Mouse (Mus musculus) left cerebral cortex, adult 2 months (tissue): ENCODE results near the gene Endod1. TPM values are rescaled to one million over a fixed set of nuclear protein-coding genes. Genes with fewer than 3 reads are reported as not detected.
A peak's percentile ranks its signal among the peaks of the same experiment; 100 is the strongest.

Source experiments
- DNase-seq, 2 experiments: peaks; one replicate each; pipeline ENCODE4 v3.0.0; 2021 to 2022; ENCODE audit warnings: low spot score in 2 of 2, mixed read lengths in 1 of 2; ENCODE audit errors: extremely low spot score in 1 of 2
- H3K27ac ChIP-seq: fragments of 200-600 bp; 2 replicates; pipeline ENCODE4 v1.8.1; 2022
- H3K4me3 ChIP-seq: fragments of 200-600 bp; 2 replicates; pipeline ENCODE4 v1.8.1; 2022
- CTCF ChIP-seq: fragments of 200-600 bp; IDR thresholded peaks from 2 replicates; pipeline ENCODE4 v1.8.1; 2022; ENCODE audit warnings: antibody characterized with exemption, mild to moderate bottlenecking, moderate library complexity
- intact Hi-C: fragments of 180-260 bp; cut with DNase I; formaldehyde crosslinking; loops from one replicate; pipeline ENCODE4 v1.15.1; 2025
- total RNA-seq, 2 experiments: library from RNA; stranded (reverse); gene quantifications; 2 replicates each; pipeline ENCODE4 v1.2.3; 2021

Endod1 gene
- total RNA-seq, 2 experiments from 2014 or later: 62.1 to 62.5 TPM

DNA sequence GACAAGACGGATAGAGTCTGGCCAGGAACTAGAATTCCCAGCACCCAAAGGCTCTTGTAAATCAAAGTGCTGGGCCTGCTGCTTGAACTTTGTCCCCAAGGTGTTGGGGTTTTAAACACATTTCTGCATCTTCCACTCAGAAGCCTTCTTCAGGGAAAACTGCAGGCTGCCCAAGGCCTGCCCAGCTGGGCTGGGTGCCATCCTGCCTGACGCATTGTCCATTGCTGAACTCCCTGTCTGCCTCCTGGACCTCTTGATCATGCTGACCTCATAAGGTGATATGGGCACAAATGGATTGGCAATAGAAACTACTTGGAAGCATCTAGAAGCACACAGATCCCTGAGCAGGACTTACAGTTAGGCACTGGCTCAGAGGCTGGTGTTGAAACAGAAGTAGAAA is 3.2 kb downstream of the Endod1 start:
- Histone ChIP-seq H3K4me3 (no peak overlapping the region), H3K27ac (no peak overlapping the region)
- no peak for TF ChIP-seq CTCF
- intact Hi-C loops: no loop called here
- DNase-seq: no peak

- DNase-seq: no peak
- intact Hi-C loops: no loop called here
- Histone ChIP-seq H3K4me3 (no peak overlapping the region), H3K27ac (no peak overlapping the region)
- TF ChIP-seq CTCF: no peak
These were observed 5.2 kb downstream of the Endod1 start for GRCm38 (mm10) chr9:14376149-14376548.

DNA sequence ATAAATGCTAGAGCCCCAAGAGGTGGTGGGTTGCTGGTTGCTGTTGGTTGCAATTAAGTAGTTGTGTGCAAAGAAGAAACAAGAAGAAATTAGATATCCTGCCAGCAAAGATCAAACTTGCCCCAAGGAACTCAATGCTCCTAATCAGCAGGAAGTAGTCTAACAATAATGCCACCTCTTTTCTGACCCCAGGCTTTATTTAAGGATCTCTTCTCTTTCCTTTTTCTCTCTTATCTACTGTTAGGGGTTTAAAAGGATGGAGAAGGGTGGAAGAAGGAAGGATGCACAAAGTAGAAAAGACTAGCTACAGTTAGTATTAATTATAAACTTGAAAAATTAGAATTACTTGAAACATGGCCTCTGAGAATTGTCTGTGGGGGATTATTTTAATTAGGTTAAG is 8.9 kb downstream of the Endod1 start:
- no peak for DNase-seq
- Histone ChIP-seq H3K27ac (no peak overlapping the region), H3K4me3 (no peak overlapping the region)
- no peak for TF ChIP-seq CTCF
- intact Hi-C loops: no loop called here

GRCm38 (mm10) chr9:14369271-14369670 is 12.0 kb downstream of the Endod1 start:
- Histone ChIP-seq H3K27ac (no peak overlapping the region), H3K4me3 (no peak overlapping the region)
- intact Hi-C loops: no loop called here
- DNase-seq: no peak
- no peak for TF ChIP-seq CTCF

GRCm38 (mm10) chr9:14367850-14368249 is 13.5 kb downstream of the Endod1 start:
- intact Hi-C loops: no loop called here
- Histone ChIP-seq H3K4me3 (no peak overlapping the region), H3K27ac (no peak overlapping the region)
- DNase-seq: no peak
- no peak for TF ChIP-seq CTCF

GRCm38 (mm10) chr9:14365481-14366125 is 15.7 kb downstream of the Endod1 start:
- intact Hi-C loops: no loop called here
- Histone ChIP-seq H3K27ac (peak overlapping the region; percentile 41), H3K4me3 (no peak overlapping the region)
- no peak for TF ChIP-seq CTCF
- no peak for DNase-seq

GRCm38 (mm10) chr9:14364719-14365118 is 16.6 kb downstream of the Endod1 start:
- no peak for DNase-seq
- TF ChIP-seq CTCF: no peak
- H3K4me3 ChIP-seq: no peak overlapping the region
- H3K27ac ChIP-seq: no peak overlapping the region; the same call in 1 of the 2 replicates
- intact Hi-C loops: no loop called here

- intact Hi-C loops: no loop called here
- no peak for TF ChIP-seq CTCF
- no peak for DNase-seq
- no peak overlapping the region for H3K4me3 ChIP-seq
- no peak overlapping the region for H3K27ac ChIP-seq
These were observed 17.8 kb downstream of the Endod1 start for GRCm38 (mm10) chr9:14363540-14363939.

DNA sequence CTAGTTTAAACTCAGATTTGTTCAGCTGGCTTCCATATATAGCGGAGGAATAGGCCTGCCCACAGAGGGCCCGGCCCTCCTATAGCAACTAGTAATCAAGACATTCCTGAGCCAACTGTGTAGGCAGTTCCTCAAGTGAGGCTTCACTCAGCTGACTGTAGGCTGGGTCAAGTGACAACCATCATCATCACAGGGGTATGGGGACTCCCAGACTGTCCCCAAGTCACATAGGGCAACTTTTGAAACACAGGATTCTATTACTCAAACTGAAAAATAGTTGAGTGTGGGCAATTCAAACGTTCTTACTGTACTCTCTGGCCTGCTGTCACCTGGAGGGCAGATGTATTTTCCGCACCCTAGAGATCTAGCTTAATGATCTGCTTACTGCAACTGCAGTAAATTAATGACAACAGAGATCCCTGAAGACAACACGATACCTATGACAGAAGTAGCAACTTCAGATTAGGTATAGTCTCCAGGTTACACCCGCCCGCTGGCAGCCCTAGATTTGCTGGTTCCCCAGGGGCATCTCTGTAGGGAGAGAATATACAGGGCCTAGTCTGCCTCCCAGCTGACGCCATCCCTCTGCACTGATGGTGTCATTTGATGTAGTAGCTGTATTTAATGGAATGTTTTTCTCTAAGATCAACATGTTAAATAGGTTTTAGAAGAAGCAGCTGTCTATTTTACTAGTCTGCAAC is 19.1 kb downstream of the Endod1 start:
- Histone ChIP-seq H3K27ac (no peak overlapping the region), H3K4me3 (no peak overlapping the region)
- no peak for DNase-seq
- TF ChIP-seq CTCF: no peak
- intact Hi-C loops: no loop called here

DNA sequence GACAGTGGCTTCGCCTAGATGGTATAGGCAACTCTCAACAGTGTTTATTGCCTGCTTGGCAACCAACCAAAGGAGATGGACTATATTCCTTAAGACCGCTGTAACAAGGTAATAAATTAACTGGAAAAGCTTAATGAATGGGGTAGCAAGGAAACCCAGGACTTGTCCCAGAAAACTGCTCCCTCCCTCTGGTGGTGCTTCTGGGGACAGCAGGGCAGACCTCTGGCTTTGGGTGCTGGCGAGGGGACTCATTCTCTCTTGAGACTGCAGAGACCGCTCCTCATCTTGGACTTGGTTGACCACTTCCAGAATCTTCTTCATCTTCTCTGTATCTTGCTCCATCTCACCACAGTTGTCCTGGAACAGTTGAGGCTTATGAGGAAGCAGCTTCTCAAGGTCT is 24.3 kb downstream of the Endod1 start:
- intact Hi-C loops: no loop called here
- TF ChIP-seq CTCF: peak; percentile 40

DNA sequence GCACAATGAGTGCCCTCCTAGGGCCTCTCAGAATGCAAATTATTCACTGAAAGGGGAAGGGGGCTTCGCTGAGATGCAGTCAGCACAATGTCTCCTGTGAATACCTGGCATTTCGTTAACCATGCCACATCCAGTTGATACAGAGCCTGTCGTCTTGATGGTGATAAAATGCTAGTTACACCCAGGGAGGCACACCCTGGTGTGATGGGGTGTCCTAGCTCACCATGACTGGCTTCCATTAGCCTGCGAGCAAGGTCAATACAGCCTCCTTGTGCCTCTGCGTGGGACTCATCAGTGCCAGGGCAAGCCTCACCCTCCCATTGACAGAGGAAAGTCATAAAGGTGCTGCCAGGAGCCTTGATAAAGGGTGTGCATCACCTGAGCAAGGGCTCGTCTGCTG is 26.5 kb downstream of the Endod1 start:
- no peak for TF ChIP-seq CTCF
- DNase-seq: no peak
- Histone ChIP-seq H3K4me3 (no peak overlapping the region), H3K27ac (no peak overlapping the region)
- intact Hi-C loops: no loop called here

More for the DNA sequence above, 24.3 kb downstream of the Endod1 start:
- Histone ChIP-seq H3K27ac (no peak overlapping the region), H3K4me3 (no peak overlapping the region)
- DNase-seq: no peak

DNA sequence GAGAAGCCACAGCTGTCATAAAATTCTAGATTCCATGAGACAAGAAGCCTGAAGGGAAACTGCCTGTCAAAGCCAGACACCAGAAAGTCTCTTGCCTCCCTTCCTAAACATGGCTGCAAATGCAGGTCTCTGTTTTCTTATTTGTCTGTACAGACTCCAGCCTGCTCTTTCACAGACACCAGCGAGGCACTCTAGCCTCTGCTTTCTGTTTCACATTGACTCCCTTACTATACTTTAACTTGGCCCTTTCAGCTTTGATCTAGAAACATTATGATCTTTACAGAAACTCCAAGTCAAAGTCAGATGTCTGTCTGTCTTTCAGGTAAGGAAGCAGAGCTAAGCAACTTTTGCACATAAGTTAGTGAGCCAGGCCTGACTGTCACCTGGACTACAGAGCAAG is 29.0 kb downstream of the Endod1 start:
- DNase-seq: no peak
- intact Hi-C loops: no loop called here
- TF ChIP-seq CTCF: no peak
- Histone ChIP-seq H3K4me3 (no peak overlapping the region), H3K27ac (no peak overlapping the region)

DNA sequence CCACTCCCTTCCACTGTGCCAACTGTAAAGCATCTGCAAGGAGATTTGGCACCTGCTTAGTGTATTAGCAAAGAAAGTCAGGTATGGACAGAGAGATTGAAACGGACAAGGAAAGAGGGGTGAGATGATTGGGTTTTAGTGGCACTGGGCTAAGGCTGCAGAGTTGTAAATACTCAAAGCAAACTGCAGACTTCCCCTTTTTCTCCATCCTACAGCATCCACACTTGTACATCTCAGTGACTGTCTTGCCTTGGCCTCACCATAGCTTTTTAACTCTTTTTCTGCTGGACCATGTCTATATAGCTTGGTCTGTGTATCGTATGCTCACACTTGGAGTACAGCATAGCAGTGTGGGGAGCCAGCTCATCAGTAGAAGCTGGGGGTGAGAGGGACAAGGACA is 30.5 kb downstream of the Endod1 start:
- intact Hi-C loops: no loop called here

More for the DNA sequence above, 30.5 kb downstream of the Endod1 start:
- no peak overlapping the region for H3K27ac ChIP-seq
- no peak for DNase-seq
- no peak overlapping the region for H3K4me3 ChIP-seq
- no peak for TF ChIP-seq CTCF
